Mouse (Mus musculus): ENCODE measurements at regions not wholly inside any gene's neighbourhood (a gene's known extent, or its start where the extent isn't known, plus 50 kb on each side); places are given as distances from the start of the nearest gene placed in this dataset.

DNA sequence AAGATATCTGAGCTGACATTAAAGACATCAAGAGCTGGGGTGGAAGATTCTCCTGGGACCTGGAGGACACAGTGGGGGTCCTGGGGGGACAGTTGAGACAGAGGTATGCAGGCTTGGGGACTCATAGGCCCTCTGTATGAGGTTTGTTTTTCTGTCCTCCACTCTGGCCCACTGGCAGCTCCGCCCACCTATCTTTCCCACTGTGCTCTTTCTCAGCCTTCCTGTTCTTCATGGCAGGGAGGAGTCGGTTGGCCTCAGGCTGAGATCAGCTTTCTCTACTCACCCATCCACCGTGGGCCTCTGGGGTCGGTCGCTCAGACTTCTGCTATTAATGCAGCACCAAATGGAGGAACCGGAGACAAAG is 103.5 kb upstream of the Spata13 start:
- TF ChIP-seq CTCF (IDR thresholded peaks at IDR 0.05) (no peak), EP300 (IDR thresholded peaks at IDR 0.05) (no peak)

Data from lung, postnatal 0 days (tissue).